Mouse (Mus musculus): ENCODE measurements around the gene Nap1l4.

Nap1l4 gene

GRCm38 (mm10) chr7:143476702-143477335, 72.1 kb downstream of the Nap1l4 start:
- DNase-seq (ENCODE audit: low spot score): no peak

GRCm38 (mm10) chr7:143475876-143476275, 73.0 kb downstream of the Nap1l4 start:
- DNase-seq (ENCODE audit: low spot score): no peak

- no peak for DNase-seq (ENCODE audit: low spot score)
These were observed 74.1 kb downstream of the Nap1l4 start for GRCm38 (mm10) chr7:143474811-143475210.

DNA sequence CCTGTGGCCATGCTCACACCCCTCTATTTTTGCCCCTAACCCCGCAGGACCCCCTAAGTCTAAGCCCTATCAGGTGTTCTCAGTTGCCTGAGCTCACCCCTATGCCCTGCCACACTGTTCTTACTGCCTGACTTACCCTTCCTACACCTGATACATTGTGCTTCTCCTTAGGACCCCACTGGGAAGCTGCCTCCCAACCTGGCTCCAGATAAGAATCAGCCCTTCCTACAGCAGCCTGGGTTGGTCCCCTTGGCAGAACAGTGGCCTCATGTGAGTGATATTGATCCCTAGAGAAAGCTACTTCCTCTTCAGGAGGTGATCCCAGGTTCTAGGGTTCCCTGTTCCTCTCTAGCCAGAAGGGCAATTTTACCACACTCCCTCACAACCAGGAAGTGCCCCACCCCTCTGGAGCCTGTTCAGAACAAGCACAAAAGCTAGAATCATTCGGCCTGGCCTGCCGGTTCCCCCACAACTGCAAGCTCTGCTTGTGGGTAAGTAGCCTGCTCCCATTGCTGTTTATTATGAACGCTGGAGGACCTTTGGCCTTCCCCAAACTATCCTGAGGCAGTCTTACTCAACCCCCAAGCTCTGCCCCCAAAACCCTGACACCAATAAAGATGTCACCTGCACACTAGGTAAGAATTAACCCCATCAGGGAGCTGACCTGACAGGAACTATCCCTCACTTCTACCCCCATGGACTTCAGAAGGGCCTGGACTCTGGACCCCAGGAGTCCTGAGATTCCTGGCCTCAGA, 75.4 kb downstream of the Nap1l4 start, which contains the start of gene Slc22a18:
Gene Slc22a18, plus strand, starts transcription at position 390 of the 755 bp plus-strand sequence.
- DNase-seq (ENCODE audit: low spot score): no peak

DNA sequence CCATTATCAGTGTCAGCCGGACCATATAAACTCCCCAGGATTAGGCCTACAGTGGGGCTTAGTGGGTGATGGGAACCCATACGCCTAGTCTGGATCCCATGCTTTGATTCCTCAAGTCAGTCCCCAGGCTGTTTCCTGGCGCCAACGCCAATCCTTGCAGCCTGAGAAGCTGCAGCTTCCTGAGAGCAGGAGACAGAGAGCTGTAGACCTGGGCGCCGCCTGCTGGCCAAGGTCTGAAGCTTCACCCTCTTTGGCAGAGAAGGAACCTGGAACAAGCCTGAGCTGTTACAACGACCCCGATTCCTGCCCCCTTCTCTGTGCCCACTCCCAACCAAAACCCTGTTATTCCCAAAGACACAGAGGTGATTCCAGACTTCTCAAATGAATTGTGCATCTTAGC, 79.0 kb downstream of the Nap1l4 start:
- DNase-seq (ENCODE audit: low spot score): peak; percentile 56

GRCm38 (mm10) chr7:143467714-143468113, 81.2 kb downstream of the Nap1l4 start:
- no peak for DNase-seq (ENCODE audit: low spot score)

DNA sequence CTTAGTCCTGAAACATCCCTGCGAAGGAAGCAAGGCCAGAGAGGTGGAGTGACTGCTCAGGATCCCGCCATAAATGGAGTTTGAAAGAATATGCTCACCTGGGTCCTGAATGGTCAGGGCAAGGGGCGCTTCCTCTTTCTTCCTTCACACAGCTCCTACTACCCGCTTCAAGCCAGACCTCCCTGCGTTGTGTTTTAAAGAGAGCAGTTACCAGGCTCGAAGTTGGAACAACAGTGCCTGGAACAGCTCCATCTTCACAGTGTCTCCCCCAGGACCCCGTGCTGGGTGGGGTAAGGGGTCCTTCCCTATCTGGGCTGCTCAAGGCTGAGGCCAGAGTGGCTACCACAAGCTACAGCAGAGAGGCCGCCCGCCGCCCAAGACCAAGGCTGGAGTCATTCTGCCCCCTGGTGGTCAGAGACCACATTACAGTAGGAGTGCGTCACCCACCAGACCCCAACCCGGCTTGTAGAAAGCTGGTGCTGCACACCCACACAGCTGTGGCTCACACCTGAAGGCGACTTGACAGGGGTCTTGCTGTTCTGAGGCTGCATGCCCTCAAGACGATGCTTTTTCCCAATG, 82.7 kb downstream of the Nap1l4 start:
- peak; percentile 80 for DNase-seq (ENCODE audit: low spot score)

- no peak for DNase-seq (ENCODE audit: low spot score)
These were observed 83.9 kb downstream of the Nap1l4 start for GRCm38 (mm10) chr7:143464811-143465560.

GRCm38 (mm10) chr7:143463865-143464415, 85.0 kb downstream of the Nap1l4 start:
- peak; percentile 62 for DNase-seq (ENCODE audit: low spot score)
